Mouse (Mus musculus) olfactory bulb, adult 2 months (tissue): ENCODE data around the gene Apopt1. TPM values are rescaled to one million over a fixed set of nuclear protein-coding genes. Genes with fewer than 3 reads are reported as not detected.
A peak's percentile ranks its signal among the peaks of the same experiment; 100 is the strongest.

ENCODE experiments used
- H3K27ac ChIP-seq: fragments of 200-500 bp; 2 replicates; pipeline ENCODE4 v1.5.1; 2012; ENCODE audit warnings: low read depth, low read length; ENCODE audit not compliant: insufficient read depth
- H3K4me1 ChIP-seq: fragments of 200-500 bp; 2 replicates; pipeline ENCODE4 v1.6.1; 2012; ENCODE audit warnings: low read length; ENCODE audit not compliant: control insufficient read depth, insufficient read depth
- H3K4me3 ChIP-seq: fragments of 200-500 bp; 2 replicates; pipeline ENCODE4 v1.5.1; 2012; ENCODE audit warnings: mild to moderate bottlenecking, low read depth, low read length, moderate library complexity; ENCODE audit not compliant: insufficient read depth
- CTCF ChIP-seq: fragments of 200-500 bp; IDR thresholded peaks from 2 replicates; pipeline ENCODE4 v1.5.1; 2012; ENCODE audit warnings: low read depth, mild to moderate bottlenecking, low read length, moderate library complexity; ENCODE audit not compliant: insufficient read depth
- POLR2A ChIP-seq: fragments of 200-500 bp; IDR thresholded peaks from 2 replicates; pipeline ENCODE4 v1.6.1; 2012; ENCODE audit warnings: mild to moderate bottlenecking, low read depth, low read length, moderate library complexity; ENCODE audit not compliant: insufficient read depth
- WGBS: fragments of 180-500 bp; shearing (Covaris S2); methylation state at CpG from one replicate; pipeline ENCODE4 v1.1.7; 2018; 5-methylcytosine and 5-hydroxymethylcytosine counted together
- polyA plus RNA-seq: library from polyadenylated mRNA; stranded (reverse); fragments of >200 nt; gene quantifications from 2 replicates; pipeline ENCODE4 v1.2.4, GENCODE M21; 2012; ENCODE audit warnings: low replicate concordance; ENCODE audit not compliant: missing spikeins, insufficient read depth, insufficient read length

Gene Apopt1
- polyA plus RNA-seq, 1 experiment: not detected

DNA sequence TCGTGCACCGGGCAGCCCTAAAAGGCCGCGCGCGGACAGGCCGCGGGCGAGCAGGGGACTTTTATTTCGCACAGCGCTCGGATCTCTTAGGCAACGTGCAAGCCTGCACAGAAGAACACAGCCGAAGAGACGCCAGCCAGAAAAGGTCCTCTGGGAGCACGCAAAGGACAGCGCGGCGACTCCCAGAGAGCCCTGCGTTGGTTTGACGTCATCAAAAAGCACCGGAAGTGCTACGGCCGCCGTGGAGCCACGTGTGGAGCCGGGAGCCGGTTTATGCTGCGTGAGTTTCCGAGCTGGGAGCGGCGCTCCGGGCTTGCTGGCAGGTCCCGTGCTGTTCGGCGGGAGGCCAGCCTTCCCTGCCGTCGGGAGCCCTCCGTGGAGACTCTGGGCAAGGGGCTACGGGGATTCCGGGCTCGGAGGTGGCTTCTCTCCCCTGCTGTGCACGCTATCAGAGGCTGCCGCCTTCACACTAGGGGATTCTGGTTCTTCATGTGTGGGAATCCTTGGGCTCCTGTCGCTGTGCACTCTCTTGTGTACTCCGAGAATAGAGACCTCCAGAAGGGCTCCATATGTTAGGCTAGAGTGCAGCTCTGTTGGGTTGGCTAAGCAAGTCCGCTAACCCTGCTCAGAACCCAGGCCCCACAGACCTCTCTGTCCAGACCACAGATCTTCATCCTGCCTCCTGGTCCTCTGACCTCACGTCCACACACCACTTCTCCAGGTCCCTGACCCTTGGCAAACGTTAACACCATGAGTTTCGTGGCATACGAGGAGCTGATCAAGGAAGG is 35.0 kb upstream of the Apopt1 start, which contains the start of gene Trmt61a:
Gene Trmt61a (plus strand): TSS at position 224 of the 788 bp plus-strand sequence.
- H3K27ac ChIP-seq: peak within 1 kb of the TSS; percentile 99
- under 1% methylated on average over 51 of the region's 51 CpGs for WGBS
- peak within 1 kb of the TSS; percentile 84 for H3K4me3 ChIP-seq
- TF ChIP-seq CTCF (no peak), POLR2A (peak; percentile 73)
- peaks cover 50% of the 10 kb centered on the region for H3K4me1 ChIP-seq

DNA sequence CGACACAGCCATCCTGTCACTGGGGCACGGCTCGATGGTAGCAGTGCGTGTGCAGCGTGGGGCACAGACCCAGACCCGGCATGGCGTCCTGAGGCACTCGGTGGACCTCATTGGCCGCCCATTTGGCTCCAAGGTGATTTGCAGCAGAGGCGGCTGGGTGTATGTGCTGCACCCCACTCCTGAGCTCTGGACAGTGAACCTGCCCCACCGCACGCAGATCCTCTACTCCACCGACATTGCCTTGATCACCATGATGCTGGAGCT is 34.5 kb upstream of the Apopt1 start:
- peaks cover 55% of the 10 kb centered on the region for H3K4me1 ChIP-seq
- 0 out of 2 replicates have a peak overlapping the region, but pooled peaks have one; percentile 21 for H3K27ac ChIP-seq
- H3K4me3 ChIP-seq: peak overlapping the region; percentile 84
- TF ChIP-seq POLR2A (no peak), CTCF (no peak)
- 7% methylated on average over 13 of the region's 13 CpGs for WGBS

DNA sequence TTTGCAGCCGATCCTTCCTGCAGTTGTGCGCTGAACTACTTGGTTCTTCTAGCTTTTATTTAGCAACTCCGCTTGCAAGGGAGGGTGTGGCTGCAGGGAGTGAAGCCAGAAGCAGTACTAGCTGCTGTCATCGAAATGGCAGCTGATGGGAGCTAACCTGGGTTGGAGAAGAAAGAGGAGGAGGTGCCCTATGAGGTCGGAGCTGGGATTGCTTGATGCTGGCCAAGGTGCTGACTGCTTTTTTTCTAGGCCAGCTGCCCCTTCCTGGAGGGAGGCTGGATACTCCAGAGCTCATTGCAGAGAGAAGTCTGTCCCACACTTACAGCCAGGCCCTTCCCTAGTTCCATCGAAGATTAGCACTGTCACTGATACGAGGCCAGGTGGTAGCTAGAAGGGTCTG is 34.1 kb upstream of the Apopt1 start:
- 45% methylated on average over 7 of the region's 7 CpGs for WGBS
- Histone ChIP-seq H3K4me1 (peaks cover 59% of the 10 kb centered on the region), H3K4me3 (peak overlapping the region; percentile 84), H3K27ac (peak overlapping the region; percentile 38)
- TF ChIP-seq CTCF (no peak), POLR2A (no peak)

DNA sequence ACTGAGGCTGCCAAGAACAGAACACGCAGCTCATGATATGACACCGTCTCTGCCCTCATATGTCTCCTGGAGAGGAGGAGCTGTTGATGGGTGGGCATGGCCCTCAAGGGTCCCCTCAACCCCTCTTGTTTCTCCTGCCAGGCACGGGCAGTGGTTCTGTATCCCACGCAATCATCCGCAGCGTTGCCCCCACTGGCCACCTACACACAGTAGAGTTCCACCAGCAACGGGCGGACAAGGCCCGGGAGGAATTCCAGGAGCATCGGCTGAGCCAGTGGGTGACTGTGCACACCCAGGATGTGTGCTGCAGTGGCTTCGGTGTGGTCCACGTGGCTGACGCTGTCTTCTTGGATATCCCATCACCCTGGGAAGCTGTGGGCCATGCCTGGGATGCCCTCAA is 32.4 kb upstream of the Apopt1 start:
- peaks cover 71% of the 10 kb centered on the region for H3K4me1 ChIP-seq
- H3K4me3 ChIP-seq: no peak overlapping the region
- WGBS: 50% methylated on average over 13 of the region's 13 CpGs
- TF ChIP-seq CTCF (no peak), POLR2A (no peak)
- H3K27ac ChIP-seq: peak overlapping the region; percentile 100

DNA sequence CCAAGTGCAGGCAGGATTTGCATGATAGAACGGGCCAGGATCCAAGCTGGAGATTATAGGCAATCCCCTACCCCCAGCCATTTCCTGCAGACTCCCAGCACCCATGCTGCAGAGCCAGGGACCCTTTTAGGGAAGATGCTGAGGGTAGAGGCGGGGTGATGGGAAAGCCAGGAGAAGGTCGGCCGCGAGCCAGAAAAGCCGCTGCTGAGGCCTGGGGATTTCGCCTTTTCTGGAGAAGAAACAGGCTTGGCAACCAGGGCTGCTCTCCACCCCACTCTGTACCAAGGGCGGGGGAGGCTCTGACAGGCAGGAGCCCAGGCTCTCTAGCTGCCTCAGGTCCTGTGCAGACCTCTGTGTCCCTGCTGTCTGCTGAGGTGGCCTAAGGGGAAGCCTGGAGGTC is 31.8 kb upstream of the Apopt1 start:
- WGBS: 29% methylated on average over 8 of the region's 8 CpGs
- Histone ChIP-seq H3K4me3 (peak overlapping the region; percentile 12; the same call in 1 of the 2 replicates), H3K4me1 (peaks cover 76% of the 10 kb centered on the region), H3K27ac (peak overlapping the region; percentile 100)
- TF ChIP-seq POLR2A (no peak), CTCF (no peak)

DNA sequence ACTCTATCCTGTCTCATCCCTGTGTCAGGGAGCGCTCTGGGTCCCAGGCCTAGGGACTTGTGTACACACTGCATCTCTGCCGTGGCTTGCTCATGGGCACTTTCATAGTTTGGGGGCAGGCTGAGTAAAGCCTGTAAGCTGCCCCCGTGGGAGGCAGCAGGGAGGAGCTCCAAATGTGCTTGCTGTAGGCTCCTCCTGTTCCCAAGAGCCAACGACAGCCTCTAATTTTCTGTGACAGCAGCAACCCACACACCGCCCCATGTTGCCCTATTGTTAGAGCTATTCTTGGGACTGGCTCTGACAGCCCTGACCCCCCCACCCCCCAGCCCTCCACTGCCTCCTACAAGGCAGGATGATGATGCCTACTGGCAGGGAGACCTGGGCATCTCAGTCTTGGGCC is 31.1 kb upstream of the Apopt1 start:
- 30% methylated on average over 5 of the region's 5 CpGs for WGBS
- no peak overlapping the region for H3K4me3 ChIP-seq
- TF ChIP-seq CTCF (no peak), POLR2A (0 out of 2 replicates have a peak, but pooled peaks have one; percentile 43)
- H3K4me1 ChIP-seq: peaks cover 83% of the 10 kb centered on the region
- H3K27ac ChIP-seq: peak overlapping the region; percentile 100

DNA sequence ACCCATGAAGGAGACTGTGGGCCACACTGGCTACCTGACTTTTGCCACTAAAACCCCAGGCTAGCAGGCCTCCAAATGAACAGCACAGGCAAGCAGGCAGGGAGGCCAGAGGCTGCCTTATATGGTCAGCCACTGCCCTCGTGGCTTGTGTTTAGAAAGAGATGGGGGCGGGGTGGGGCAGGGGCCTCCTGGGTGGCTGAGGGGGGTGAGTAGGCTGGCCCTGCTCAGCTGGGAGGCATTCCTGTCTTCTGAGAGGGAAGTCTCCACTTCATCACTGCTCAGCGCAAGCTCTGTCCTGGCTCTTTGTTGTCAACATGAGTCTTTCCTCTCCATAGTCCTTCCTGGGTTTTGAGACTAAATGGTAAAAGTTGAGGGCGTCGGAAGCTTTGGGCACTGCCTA is 30.3 kb upstream of the Apopt1 start:
- no peak for TF ChIP-seq POLR2A
- TF ChIP-seq CTCF: no peak
- 39% methylated on average over 5 of the region's 5 CpGs for WGBS
- H3K4me3 ChIP-seq: no peak overlapping the region
- H3K27ac ChIP-seq: peak overlapping the region; percentile 100
- peaks cover 86% of the 10 kb centered on the region for H3K4me1 ChIP-seq

DNA sequence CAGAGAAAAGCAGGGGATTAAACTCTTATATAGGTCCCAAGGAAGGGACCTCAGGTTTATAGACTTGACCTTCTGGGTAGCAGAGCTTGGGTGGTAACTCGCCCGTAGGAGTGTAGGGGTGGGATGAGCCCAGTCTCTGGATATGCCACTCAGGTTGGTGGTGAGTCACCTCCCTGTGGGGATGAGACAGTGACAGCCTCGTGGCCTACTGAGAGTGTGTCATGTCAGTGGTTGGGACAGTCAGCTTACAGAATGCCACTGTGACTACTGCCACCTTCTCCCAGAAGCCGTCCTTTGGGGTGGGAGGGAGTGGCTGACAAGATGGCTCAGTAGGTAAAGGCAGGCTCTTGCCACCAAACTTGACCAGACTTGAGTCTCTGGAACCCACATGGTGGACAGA is 26.7 kb upstream of the Apopt1 start:
- 41% methylated on average over 4 of the region's 4 CpGs for WGBS
- Histone ChIP-seq H3K4me1 (peaks cover 87% of the 10 kb centered on the region), H3K4me3 (no peak overlapping the region), H3K27ac (peak overlapping the region; percentile 97)
- TF ChIP-seq CTCF (no peak), POLR2A (no peak)

DNA sequence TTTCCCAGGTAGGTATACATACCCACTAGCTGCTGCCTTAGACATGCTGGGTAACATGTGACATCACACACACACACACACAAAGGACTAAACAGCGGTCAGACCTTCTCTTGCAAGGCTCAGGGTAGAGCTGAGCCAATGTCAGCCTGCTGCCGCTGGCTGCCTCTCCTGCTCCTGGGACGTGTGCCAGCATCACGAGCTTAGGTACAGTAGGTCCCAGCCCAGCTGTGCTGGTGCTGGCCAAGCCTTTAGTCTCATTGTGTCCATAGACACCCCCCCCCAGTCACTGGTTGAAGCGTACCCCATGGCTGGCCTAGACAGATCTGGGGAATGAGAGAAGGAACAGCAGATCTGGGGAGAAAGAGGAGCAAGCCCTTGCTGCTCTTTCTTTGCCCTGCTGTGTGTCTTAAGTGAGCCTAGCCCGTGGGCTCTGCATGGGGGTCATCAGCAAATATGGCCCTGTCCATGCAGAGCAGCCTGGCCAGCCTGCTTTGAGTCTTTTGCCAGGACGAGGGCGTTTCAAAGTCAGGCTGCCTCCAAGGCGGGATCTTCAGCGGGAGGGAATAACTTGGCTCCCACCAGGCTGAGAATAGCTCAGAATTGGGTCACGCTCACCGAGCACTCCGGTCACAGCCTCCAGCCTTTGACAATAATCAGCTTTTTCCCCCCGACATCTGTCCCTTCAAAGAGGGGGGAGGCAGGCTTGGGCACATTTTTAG is 25.6 kb upstream of the Apopt1 start:
- Histone ChIP-seq H3K4me3 (no peak overlapping the region), H3K4me1 (peaks cover 89% of the 10 kb centered on the region), H3K27ac (peak overlapping the region; percentile 97)
- TF ChIP-seq POLR2A: no peak
- no peak for TF ChIP-seq CTCF
- 4% methylated on average over 14 of the region's 14 CpGs for WGBS
